Mouse (Mus musculus): ENCODE data around the gene Hipk3. TPM values are rescaled to one million over a fixed set of nuclear protein-coding genes. Genes with fewer than 3 reads are reported as not detected.

The Hipk3 gene
- total RNA-seq, 2 experiments from 2014 or later = 148 to 153 TPM

Small RNAs within 50 kb of the gene (microRNA-seq; reads per million reads assigned to microRNA genes)
- gene Mir1902 = not detected

Other genes starting within 250 kb of the Hipk3 start
- gene D430041D05Rik, start 83.4 kb downstream of the Hipk3 start, total RNA-seq (2021) = 1 to 10 TPM; 2.5 to 2.8 TPM
- gene Cstf3, start 96.1 kb upstream of the Hipk3 start, total RNA-seq (2021) = 10 to 100 TPM; 22.6 to 28.9 TPM
- 1 to 10 TPM; 7.1 to 9.5 TPM for gene Tcp11l1, start 217.7 kb upstream of the Hipk3 start, total RNA-seq (2021)
- gene Pin1rt1, start 221.9 kb upstream of the Hipk3 start, total RNA-seq (2021) = not detected
- gene Depdc7, start 248.4 kb upstream of the Hipk3 start, total RNA-seq (2021) = 1 to 10 TPM; 2.4 to 3.3 TPM